Mouse (Mus musculus) neural tube, embryonic 15.5 days (tissue): ENCODE measurements around the gene Thrb. TPM values are rescaled to one million over a fixed set of nuclear protein-coding genes. Genes with fewer than 3 reads are reported as not detected.

Experiments used
- ATAC-seq: fragments of 200-750 bp; cut with Nextera tagmentation; 2 replicates; pipeline ENCODE4 v1.8.0; 2017; ENCODE audit warnings: mild to moderate bottlenecking, moderate TSS enrichment, moderate library complexity; ENCODE audit not compliant: low FRiP score
- H3K27ac ChIP-seq: fragments of 300-500 bp; sonication (generic); replicated peaks from 2 replicates; pipeline ENCODE4 v1.5.1; 2015; ENCODE audit warnings: mild to moderate bottlenecking, inconsistent platforms
- H3K27me3 ChIP-seq: fragments of 300-500 bp; sonication (generic); replicated peaks from 2 replicates; pipeline ENCODE4 v1.6.1; 2015; ENCODE audit warnings: inconsistent platforms
- H3K36me3 ChIP-seq: fragments of 300-500 bp; sonication (generic); 2 replicates; pipeline ENCODE4 v1.6.1; 2015; ENCODE audit warnings: inconsistent platforms
- H3K4me1 ChIP-seq: fragments of 300-500 bp; sonication (generic); 2 replicates; pipeline ENCODE4 v1.6.1; 2015; ENCODE audit warnings: inconsistent platforms
- H3K4me2 ChIP-seq: fragments of 300-500 bp; sonication (generic); 2 replicates; pipeline ENCODE4 v1.6.1; 2015; ENCODE audit warnings: inconsistent platforms, mild to moderate bottlenecking, moderate library complexity
- H3K4me3 ChIP-seq: fragments of 300-500 bp; sonication (generic); replicated peaks from 2 replicates; pipeline ENCODE4 v1.5.1; 2015; ENCODE audit warnings: mild to moderate bottlenecking, inconsistent platforms
- H3K9ac ChIP-seq: fragments of 300-500 bp; sonication (generic); replicated peaks from 2 replicates; pipeline ENCODE4 v1.6.1; 2015; ENCODE audit warnings: mild to moderate bottlenecking, inconsistent platforms
- H3K9me3 ChIP-seq: fragments of 300-500 bp; sonication (generic); replicated peaks from 2 replicates; pipeline ENCODE4 v1.6.1; 2016; ENCODE audit warnings: inconsistent platforms
- WGBS: fragments of 180-500 bp; shearing (Covaris S2); methylation state at CpG from one replicate; pipeline ENCODE4 v1.1.7; 2015; ENCODE audit warnings: mixed read lengths; 5-methylcytosine and 5-hydroxymethylcytosine counted together
- polyA plus RNA-seq: library from polyadenylated mRNA; unstranded; fragments of >200 nt; fragmentation: Nextera tagmentation; extraction: Ambion mirVana; gene quantifications from 2 replicates; pipeline ENCODE4 v1.2.1, GENCODE M21; 2015

The Thrb gene
- polyA plus RNA-seq, 1 experiment from 2014 or later = 1.0 TPM

DNA sequence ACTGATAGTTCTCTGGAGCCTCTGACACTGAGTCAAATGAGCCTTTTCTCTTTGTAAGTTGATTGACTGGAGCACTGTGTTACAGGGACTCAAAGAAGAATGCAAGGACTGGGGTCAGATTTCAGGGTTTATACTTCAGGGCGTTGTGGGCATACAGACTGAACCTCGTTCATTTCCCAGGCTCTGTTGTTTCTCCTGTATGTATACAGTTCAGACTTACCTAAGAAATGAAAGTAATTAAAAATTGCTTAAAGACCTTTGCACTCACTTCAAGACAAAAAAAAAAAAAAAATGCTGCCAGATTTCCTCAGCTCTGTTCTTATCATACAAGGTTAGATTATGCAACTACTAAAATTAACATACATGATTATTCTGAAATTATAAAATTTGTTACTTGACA, 126.2 kb downstream of the Thrb start:
- no peaks in the 10 kb centered on the region for H3K9me3 ChIP-seq
- H3K4me1 ChIP-seq = no peaks in the 10 kb centered on the region
- H3K4me3 ChIP-seq = no peak overlapping the region
- no peak for ATAC-seq
- 8% methylated on average over 2 of the region's 2 CpGs for WGBS
- no peaks in the 10 kb centered on the region for H3K36me3 ChIP-seq
- H3K27ac ChIP-seq = no peak overlapping the region
- no peak overlapping the region for H3K9ac ChIP-seq
- no peaks in the 10 kb centered on the region for H3K27me3 ChIP-seq
- H3K4me2 ChIP-seq = no peak overlapping the region

DNA sequence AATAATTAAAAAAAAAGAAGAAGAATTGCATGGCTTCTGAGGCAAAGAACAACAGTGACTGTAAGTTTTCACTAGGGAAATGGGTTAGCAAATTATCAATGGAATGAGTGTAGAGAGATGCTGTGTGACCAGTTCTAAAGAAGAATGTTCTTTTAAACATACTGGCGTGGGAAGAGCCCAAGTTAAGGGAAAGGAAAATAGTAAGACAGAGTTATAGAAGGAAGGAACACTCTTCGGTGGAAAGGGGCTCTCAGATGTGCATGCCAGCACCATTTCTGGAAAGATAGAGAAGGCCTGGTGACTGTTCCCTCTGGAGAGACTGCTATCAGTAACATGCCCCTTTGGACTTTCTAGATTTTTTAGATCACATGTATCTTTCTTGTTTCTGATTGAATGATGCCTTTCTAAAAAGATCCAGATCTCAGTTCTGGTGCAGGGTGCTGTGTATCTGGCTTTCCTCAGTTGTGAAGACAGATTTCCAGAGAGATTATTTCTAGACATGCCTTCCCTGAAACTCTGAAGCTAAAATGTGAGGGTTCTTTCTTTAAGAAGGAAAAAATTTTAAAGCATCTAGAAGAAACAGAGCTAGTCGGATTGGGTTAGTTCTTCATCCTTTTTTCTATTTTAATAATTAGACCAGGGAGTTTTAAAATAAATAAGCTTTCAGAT, 144.0 kb downstream of the Thrb start:
- H3K27ac ChIP-seq = no peak overlapping the region

DNA sequence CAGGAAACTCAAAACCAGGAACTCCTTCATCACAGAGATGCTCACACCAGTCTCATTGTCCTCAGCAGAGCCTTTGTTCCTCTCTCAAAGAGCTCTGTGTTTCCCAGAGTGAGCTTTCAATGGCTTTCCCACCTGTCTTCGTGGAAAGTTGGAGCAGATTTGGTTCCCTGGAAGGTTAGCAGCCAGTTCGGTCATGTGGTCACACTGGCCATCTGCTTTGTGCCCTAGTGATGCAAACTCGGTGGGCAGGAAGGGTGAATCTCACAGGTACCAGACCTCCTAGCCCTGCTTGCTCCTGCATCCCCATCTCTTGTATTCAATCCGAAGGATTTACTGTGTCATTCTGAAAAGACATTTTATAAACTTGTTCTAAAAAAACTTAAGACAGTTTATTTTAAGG, 151.0 kb downstream of the Thrb start:
- no peak for ATAC-seq
- WGBS = 80% methylated on average over 4 of the region's 4 CpGs
- Histone ChIP-seq H3K4me1 (no peaks in the 10 kb centered on the region), H3K27ac (no peak overlapping the region), H3K9ac (no peak overlapping the region), H3K9me3 (no peaks in the 10 kb centered on the region), H3K4me2 (no peak overlapping the region), H3K4me3 (no peak overlapping the region), H3K36me3 (no peaks in the 10 kb centered on the region), H3K27me3 (no peaks in the 10 kb centered on the region)

More for the DNA sequence above, 144.0 kb downstream of the Thrb start:
- Histone ChIP-seq H3K4me2 (no peak overlapping the region), H3K9me3 (no peaks in the 10 kb centered on the region), H3K27me3 (no peaks in the 10 kb centered on the region), H3K4me1 (no peaks in the 10 kb centered on the region), H3K9ac (no peak overlapping the region), H3K36me3 (no peaks in the 10 kb centered on the region), H3K4me3 (no peak overlapping the region)
- WGBS = 84% methylated on average over 3 of the region's 3 CpGs
- ATAC-seq = no peak

DNA sequence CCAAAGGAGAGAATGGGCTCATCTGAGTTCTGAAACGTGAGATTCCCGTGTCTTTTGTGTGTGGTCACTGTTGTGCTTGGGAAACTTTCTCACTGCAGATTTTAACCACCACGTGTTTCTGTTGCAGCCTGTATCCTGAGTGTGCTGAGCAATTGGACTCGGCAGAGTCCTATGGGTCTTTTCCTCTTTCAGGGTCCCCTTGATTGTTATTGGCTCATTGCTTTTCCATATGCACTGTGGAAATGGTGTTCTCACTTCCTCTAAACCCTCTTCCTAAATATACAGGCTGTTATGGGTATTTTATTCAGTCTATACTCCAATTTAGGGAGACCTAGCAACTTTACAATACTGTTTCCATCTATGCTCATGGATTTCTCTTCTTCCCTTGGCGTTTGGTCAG, 152.4 kb downstream of the Thrb start:
- no peak overlapping the region for H3K4me2 ChIP-seq
- no peaks in the 10 kb centered on the region for H3K9me3 ChIP-seq
- no peaks in the 10 kb centered on the region for H3K27me3 ChIP-seq
- 77% methylated on average over 5 of the region's 5 CpGs for WGBS
- H3K4me3 ChIP-seq = no peak overlapping the region
- no peaks in the 10 kb centered on the region for H3K4me1 ChIP-seq
- H3K9ac ChIP-seq = no peak overlapping the region
- no peaks in the 10 kb centered on the region for H3K36me3 ChIP-seq
- H3K27ac ChIP-seq = no peak overlapping the region
- no peak for ATAC-seq

DNA sequence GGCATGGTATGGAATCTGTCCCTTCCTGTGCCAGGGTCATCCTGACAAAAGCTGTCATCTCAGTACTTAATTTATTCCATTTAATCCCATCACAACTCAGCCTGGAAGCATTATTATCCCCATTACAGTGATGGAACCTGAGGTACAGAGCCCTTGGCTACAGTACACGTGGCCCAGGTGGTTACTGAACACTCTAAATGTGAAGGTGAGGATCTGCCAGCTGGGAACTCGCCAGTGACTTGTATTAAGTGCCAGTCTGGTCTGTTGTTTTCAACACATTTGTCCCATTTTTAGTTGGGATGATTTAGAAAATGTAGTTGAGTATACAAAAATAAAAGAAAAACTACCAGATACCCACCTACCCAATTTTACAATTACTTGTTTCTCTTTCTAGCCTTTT, 155.0 kb downstream of the Thrb start:
- no peak overlapping the region for H3K27ac ChIP-seq
- H3K27me3 ChIP-seq = no peaks in the 10 kb centered on the region
- no peak overlapping the region for H3K9ac ChIP-seq
- no peak overlapping the region for H3K4me3 ChIP-seq
- ATAC-seq = no peak
- H3K36me3 ChIP-seq = no peaks in the 10 kb centered on the region
- no peak overlapping the region for H3K4me2 ChIP-seq
- H3K4me1 ChIP-seq = no peaks in the 10 kb centered on the region
- no peaks in the 10 kb centered on the region for H3K9me3 ChIP-seq
- WGBS = 71% methylated on average over 2 of the region's 2 CpGs

DNA sequence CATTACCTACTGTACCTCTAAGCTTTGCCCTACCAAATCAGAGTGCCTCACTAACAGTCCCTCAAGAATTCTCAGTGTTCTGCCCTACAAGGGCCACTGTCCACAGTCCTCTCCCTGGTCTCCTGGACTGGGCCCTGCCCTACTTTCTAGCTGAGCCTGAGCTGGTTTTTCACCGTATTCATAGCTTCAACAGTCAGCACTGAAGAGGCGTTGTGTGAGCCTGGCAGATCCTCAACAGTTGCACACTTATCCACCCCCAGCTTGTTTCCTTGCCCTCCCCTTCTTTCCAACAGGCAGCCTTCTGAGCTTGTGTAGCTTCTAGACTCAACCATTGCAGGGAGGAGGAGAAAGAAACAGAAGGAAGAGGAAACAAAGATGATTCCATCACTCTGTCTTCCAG, 158.0 kb downstream of the Thrb start:
- no peak for ATAC-seq
- WGBS = 90% methylated on average over 2 of the region's 2 CpGs
- no peaks in the 10 kb centered on the region for H3K27me3 ChIP-seq
- H3K4me3 ChIP-seq = no peak overlapping the region
- H3K27ac ChIP-seq = no peak overlapping the region
- H3K9me3 ChIP-seq = no peaks in the 10 kb centered on the region
- no peak overlapping the region for H3K4me2 ChIP-seq
- H3K4me1 ChIP-seq = no peaks in the 10 kb centered on the region
- H3K36me3 ChIP-seq = no peaks in the 10 kb centered on the region
- no peak overlapping the region for H3K9ac ChIP-seq

DNA sequence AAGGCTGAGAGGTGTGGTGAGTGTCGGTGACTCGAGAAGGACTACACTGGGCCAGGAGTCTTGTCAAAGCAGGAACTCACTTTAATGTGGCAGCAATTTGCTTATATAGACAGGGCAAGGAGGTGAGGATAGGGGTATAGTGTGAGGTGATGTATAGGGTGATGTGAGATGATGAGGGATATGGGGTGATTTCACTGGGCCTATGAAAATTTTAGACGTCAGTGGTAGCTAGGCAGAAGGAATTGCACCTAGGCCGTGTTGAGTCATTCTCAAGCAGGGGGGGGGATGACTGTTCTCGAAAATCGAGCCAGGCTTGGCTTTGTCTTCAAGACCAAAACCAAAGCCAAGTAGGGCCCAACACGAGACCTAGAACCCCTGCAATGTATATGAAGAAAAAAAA, 162.7 kb downstream of the Thrb start:
- Histone ChIP-seq H3K4me3 (no peak overlapping the region), H3K27me3 (no peaks in the 10 kb centered on the region), H3K9me3 (no peaks in the 10 kb centered on the region), H3K4me1 (no peaks in the 10 kb centered on the region), H3K4me2 (no peak overlapping the region), H3K36me3 (no peaks in the 10 kb centered on the region), H3K27ac (no peak overlapping the region), H3K9ac (no peak overlapping the region)
- WGBS = 90% methylated on average over 7 of the region's 7 CpGs
- ATAC-seq = no peak

DNA sequence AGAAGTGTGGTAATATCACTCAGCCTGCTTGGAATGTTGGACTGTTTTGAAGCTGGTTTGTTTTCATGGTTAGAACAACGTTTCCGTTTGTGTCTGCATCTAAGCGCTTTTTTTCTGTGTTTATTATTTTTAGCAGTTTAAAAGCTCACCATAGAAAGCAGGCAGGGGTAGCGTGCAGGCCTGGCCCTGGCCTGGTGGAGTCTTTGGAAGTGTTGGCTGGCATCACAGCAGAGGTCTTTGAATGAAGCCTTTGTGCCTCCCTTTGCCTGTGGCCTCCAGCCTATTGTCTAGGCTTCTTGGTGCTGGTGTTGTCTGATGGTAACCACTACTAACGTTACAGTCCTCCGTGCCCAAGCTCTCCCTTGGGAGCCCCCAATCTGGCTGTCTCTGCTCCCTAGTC, 167.3 kb downstream of the Thrb start:
- Histone ChIP-seq H3K27ac (no peak overlapping the region), H3K4me2 (no peak overlapping the region), H3K27me3 (no peaks in the 10 kb centered on the region), H3K9me3 (no peaks in the 10 kb centered on the region), H3K9ac (no peak overlapping the region), H3K36me3 (no peaks in the 10 kb centered on the region), H3K4me3 (no peak overlapping the region), H3K4me1 (no peaks in the 10 kb centered on the region)
- no peak for ATAC-seq
- 50% methylated on average over 6 of the region's 6 CpGs for WGBS

DNA sequence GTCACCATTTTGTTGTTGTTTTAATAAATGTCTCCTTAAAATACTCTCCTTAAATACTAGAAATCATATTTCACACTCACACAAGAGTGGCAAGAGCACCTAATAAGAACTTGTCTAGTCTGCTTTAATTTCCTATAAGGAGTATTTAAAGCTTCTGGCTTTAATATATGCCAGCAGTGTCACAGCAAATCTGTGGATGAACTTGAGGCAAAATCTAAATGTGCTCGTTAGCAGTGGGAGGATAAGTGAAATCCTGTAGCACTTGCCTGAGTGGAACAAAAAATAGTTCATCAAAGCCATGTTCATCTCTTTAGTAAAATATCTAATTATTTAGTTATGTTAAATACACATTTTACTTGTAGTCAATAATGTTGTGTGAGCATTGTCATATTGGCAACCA, 175.7 kb downstream of the Thrb start:
- H3K27me3 ChIP-seq = no peaks in the 10 kb centered on the region
- no peaks in the 10 kb centered on the region for H3K9me3 ChIP-seq
- no peak overlapping the region for H3K4me2 ChIP-seq
- H3K27ac ChIP-seq = no peak overlapping the region
- WGBS = 83% methylated on average over 1 of the region's 1 CpGs
- ATAC-seq = no peak
- H3K9ac ChIP-seq = no peak overlapping the region
- H3K4me3 ChIP-seq = no peak overlapping the region
- no peaks in the 10 kb centered on the region for H3K4me1 ChIP-seq
- H3K36me3 ChIP-seq = no peaks in the 10 kb centered on the region

DNA sequence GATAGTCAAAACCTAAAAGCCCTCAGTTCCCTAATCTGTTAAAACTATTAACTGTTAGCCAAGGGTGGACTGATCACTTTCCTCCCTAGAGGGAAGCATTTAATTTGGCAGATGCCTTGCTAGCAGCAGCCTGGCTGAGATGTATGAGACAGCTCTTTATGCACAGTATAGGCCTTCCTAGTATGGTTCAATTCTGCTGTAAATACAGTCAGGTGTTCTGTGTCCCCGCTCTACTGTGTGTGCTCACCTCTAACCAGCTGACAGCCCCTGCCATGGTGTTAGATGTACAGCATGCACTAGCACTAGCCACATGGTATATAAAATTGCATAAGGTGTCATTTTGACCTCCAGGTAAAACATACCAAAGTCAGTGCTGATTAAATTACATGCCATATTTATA, 176.7 kb downstream of the Thrb start:
- Histone ChIP-seq H3K27ac (no peak overlapping the region), H3K36me3 (no peaks in the 10 kb centered on the region), H3K4me3 (no peak overlapping the region), H3K9me3 (no peaks in the 10 kb centered on the region), H3K9ac (no peak overlapping the region), H3K27me3 (no peaks in the 10 kb centered on the region), H3K4me1 (no peaks in the 10 kb centered on the region), H3K4me2 (no peak overlapping the region)
- no peak for ATAC-seq
- 94% methylated on average over 1 of the region's 1 CpGs for WGBS

DNA sequence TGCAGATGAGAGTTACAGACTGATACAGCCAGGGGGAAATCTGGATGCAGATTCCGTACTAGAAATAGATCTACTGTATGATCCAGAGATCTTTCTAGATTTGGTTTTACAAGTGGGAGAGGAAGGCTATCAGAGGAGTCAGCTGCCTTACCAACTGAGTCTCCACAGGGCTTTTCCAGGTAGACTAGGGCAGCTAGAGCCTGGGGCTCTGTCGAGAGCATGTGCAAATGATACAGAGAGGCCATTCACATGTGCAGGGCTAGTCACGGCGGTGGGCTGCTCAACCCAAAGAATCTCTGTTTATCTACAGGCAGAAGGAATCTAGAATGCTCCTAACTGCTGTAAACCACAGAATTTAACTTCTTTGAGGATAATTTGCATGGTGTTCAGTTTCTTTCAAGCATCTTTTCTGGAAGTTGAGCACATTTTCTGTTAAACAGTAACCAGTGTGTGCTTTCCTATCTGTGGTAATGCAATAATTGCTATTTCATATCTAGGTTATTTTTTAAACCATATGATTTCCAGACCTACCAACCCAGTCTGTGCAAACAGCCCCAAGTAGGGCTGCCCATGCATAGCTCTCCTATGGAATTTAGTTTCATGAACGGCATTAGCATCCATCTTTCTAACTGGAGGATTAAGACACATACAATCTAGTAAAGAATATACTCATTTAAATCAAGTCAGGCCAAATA, 185.1 kb downstream of the Thrb start:
- 83% methylated on average over 5 of the region's 5 CpGs for WGBS

DNA sequence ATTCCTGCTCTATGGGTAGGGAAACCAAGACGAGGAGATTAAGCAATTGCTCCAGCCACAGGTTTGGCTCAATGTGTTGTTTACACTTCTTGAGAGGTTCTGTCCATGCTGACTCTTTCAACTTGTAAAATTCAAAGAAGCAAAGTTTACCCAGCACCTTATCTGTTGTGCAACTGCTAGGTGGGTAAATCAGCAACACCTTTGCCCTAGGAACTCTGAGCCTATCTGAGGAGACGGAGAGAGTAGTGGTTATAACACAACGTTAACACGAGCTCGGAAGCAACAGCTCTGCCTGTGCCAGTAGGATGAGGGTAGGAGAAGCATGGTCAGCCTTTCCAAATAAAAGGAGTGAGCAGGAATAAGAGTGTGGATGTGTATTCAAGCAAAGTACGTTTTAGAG, 185.8 kb downstream of the Thrb start:
- Histone ChIP-seq H3K4me3 (no peak overlapping the region), H3K27me3 (no peaks in the 10 kb centered on the region), H3K9me3 (no peaks in the 10 kb centered on the region), H3K9ac (no peak overlapping the region), H3K27ac (no peak overlapping the region), H3K36me3 (no peaks in the 10 kb centered on the region), H3K4me2 (no peak overlapping the region), H3K4me1 (no peaks in the 10 kb centered on the region)
- WGBS = 78% methylated on average over 6 of the region's 6 CpGs
- no peak for ATAC-seq

More for the DNA sequence above, 185.1 kb downstream of the Thrb start:
- Histone ChIP-seq H3K4me3 (no peak overlapping the region), H3K27me3 (no peaks in the 10 kb centered on the region), H3K4me1 (no peaks in the 10 kb centered on the region), H3K9me3 (no peaks in the 10 kb centered on the region), H3K27ac (no peak overlapping the region), H3K9ac (no peak overlapping the region), H3K4me2 (no peak overlapping the region), H3K36me3 (no peaks in the 10 kb centered on the region)
- no peak for ATAC-seq
